Mouse (Mus musculus): Measurements from ENCODE around the gene Atg10.
A peak's percentile ranks its signal among the peaks of the same experiment; 100 is the strongest.

The Atg10 gene

GRCm38 (mm10) chr13:91171766-91172491 lies 51.8 kb downstream of the Atg10 start:
- DNase-seq = no peak

GRCm38 (mm10) chr13:91171205-91171604 lies 52.6 kb downstream of the Atg10 start:
- DNase-seq = no peak

DNA sequence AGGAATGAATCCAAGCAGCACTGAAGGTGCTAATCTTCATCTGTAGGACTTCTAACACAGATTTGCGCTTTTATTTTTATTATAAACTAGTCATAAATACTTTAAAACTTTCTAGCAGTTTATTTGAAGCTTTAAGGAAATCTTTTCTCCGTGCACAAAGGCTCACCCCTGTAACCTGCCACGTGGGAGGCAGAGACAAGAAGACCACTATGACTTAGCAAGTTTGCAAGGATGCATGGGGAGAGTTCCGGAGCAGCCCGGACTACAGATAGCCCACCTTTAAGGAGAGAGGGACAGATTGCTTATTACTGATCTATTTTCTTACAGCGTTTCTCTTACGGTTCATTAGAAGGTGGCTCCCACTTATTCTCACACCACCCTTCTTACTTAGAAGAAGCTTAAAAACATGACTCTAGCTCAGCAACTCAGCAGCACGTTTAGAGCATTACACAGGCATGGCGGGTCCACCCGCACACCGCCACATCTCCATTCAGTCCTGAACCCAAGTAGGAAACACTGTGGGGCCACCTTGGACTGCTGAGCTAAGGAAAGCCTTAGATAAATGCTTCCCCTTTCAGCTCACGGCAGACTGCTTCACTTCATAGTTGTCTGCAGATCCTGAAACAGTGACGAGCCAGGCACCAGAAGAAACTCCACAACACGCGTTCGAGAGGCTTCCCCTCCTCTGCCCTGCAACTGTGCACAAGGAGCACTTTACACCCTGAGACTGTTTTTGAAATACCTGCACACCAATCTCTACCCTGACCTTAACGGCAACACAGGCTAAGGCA lies 54.0 kb downstream of the Atg10 start:
- DNase-seq = no peak

GRCm38 (mm10) chr13:91168486-91168885 lies 55.3 kb downstream of the Atg10 start:
- no peak for DNase-seq

DNA sequence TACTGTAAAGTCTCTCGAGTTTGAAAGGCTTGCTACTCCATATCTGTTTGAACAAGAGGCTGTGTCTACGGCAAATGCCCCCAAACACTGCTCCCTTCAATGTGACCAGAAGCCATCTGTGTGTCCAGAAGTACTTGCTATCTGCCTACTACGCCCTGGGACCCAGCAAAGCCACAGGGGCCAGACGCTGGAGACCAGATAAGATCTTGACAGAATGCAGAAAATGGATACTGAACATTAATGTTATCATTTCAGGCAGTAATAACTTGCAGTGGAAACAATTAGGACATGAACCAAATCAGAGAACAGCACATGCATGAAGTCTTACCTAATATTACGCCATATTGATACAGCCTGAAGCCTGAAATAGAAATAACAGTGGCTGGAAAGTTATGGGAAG lies 56.2 kb downstream of the Atg10 start:
- no peak for DNase-seq

- DNase-seq = no peak
Observed at GRCm38 (mm10) chr13:91166286-91166685, 57.5 kb downstream of the Atg10 start.

DNA sequence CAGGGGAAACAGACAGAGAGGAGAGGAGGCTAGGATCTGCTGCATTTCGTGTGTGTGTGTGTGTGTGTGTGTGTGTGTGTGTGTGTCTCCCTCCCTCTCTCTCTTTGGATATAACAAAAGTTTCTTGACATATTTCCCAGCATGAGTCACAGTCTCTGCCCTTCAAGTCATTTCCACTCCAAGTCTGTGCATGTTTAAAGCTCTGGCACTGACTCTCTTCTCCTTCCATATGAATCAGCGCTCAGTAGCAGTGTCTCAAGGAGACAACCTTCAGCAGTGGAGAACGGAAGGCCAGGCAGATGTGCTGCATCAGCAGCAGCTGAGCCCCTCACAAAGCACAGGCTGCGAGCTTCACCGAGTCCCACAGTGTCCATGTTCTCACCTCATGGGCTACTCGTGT lies 58.6 kb downstream of the Atg10 start:
- DNase-seq = no peak

- peak; percentile 25 to 58 for DNase-seq
Observed at GRCm38 (mm10) chr13:91163292-91163691, 60.5 kb downstream of the Atg10 start.

GRCm38 (mm10) chr13:91162452-91162851 lies 61.3 kb downstream of the Atg10 start:
- DNase-seq = peak; percentile 57 to 70

DNA sequence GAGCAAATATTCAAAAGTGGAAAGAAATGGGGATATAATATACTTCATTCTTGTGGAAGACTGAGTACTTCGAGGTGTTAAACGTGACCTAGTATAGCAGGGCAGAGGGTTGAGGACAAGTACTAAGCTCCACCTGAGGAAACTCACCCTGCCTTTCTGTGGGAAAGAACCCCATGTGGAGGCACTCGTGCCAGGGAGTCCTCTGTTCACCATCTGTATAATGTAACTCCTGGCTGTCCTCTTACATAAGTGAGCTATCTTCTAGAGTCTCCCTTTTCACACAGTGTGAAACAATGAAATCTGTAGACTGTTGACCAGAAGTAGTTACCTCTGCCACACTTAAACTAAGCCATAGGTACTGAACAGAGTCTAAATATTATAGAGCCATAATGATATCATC lies 63.2 kb downstream of the Atg10 start:
- no peak for DNase-seq

DNA sequence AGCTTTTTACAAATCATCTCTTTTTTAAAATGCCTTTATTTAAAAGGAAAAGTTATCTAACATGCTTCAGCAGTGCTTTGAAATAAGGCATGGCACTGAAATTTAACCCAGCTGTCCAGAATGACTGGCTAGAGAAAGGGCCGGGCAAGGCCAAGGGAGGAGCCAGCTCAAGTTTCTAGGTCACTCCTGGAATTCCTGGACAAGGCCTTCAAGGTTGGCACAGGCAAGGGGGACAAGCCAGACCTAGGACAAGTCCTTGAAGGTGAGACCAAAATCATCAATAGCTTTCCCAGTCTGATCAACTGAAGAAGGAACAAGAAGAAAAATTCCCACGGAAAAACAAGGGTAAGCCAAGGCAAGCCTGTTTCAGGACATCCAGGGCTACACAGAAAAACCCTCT lies 63.9 kb downstream of the Atg10 start:
- no peak for DNase-seq

- no peak for DNase-seq
Observed at GRCm38 (mm10) chr13:91157941-91158340, 65.8 kb downstream of the Atg10 start.

DNA sequence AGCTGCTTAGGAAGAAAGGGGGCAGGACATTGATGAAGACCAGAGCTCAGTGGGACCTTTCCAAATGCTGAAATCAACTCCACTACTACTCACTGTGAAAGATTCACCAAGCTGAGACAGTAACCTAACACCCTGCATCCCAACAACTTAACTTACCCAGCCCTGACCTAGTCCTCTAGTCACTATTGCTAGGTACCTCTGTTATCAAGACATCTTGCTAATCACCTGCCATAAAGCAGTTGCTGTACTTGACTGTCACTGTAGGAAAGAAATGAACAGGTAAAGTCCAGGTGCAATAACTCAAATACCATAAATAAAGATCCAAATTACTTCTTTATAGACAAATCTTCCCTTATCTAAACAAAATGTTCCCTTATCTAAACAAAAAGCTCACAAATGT lies 66.3 kb downstream of the Atg10 start:
- no peak for DNase-seq

DNA sequence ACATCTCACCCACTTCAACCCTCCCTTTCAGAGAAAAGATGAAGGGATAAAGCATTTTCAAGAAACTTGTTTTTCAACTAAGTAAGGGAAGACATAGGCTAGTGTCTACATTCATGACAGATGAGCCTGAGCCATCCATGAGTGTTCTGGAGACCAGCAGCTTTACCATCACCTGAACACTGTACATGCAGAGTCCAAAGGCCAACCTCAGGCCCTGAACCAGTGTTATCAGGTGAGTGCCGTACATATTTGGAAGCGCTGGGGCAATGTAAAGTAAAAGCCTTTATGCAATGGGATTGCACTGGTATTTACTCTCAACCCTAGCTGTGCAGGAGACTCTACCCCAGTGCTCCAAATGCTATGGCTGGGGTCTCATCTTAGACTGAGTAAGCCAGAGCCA lies 66.8 kb downstream of the Atg10 start:
- DNase-seq = no peak

- no peak for DNase-seq
Observed at GRCm38 (mm10) chr13:91156308-91156707, 67.5 kb downstream of the Atg10 start.

GRCm38 (mm10) chr13:91155429-91156207 lies 68.2 kb downstream of the Atg10 start:
- no peak for DNase-seq

- DNase-seq = no peak
Observed at GRCm38 (mm10) chr13:91154622-91155021, 69.1 kb downstream of the Atg10 start.

GRCm38 (mm10) chr13:91136337-91136736 lies 87.4 kb downstream of the Atg10 start:
- DNase-seq = no peak

GRCm38 (mm10) chr13:91133334-91133890 lies 90.4 kb downstream of the Atg10 start:
- DNase-seq = no peak

DNA sequence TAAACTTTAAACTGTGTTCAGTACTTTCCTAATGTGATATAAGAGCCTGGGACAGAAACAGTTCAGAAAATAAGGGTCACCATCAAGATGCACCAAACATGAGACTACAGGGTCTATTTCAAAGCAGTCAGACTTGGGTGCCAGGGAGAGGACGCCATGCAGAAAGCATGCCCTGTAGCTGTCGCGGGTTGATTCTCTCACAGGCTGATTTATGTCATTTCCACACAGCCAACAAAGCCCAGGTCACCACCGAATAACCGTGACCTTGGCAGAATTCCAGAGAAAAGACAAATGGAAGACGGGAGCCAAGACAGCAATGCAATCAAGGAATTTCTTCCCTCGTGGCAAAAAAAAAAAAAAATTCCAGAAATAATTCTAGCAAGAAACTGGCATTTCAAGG lies 94.7 kb downstream of the Atg10 start:
- peak; percentile 18 to 36 for DNase-seq

DNA sequence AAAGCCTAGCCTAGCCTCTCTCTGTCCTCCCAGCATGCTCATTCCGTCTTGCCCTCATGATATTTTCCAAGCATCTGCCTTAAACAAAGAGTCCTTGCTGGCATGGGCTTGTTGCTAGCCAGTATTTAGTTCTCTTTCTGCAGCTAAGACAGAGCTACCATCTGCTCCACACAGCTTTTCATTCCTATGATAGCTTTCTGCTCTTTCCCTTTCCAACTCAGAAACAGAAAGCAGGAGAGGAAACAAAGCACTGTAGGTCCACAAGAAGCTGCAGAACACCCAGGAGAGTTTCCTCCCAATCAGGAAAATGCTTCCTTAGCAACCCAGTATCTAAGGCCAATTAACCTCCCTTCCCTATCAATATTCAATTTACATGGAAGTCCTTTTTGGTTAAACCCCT lies 95.2 kb downstream of the Atg10 start:
- no peak for DNase-seq

DNA sequence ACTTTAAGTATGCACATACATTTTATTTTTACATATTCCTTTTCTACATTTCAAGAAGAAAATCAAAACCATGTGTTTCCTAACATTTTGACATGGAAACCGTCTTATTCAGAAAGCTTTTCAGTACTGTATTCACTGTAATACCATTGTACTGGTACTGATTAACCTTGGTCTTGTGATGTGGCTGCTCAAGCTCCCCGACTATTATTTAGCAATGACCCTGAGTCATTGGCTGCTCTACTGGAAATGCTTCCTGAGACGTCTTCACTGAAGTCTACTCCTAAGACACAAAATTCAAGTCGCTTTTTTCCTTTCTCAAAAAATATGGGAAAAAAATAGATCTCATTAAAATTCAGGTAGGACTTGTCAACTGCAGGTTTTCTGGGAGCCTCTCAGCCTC lies 105.6 kb downstream of the Atg10 start:
- no peak for DNase-seq

DNA sequence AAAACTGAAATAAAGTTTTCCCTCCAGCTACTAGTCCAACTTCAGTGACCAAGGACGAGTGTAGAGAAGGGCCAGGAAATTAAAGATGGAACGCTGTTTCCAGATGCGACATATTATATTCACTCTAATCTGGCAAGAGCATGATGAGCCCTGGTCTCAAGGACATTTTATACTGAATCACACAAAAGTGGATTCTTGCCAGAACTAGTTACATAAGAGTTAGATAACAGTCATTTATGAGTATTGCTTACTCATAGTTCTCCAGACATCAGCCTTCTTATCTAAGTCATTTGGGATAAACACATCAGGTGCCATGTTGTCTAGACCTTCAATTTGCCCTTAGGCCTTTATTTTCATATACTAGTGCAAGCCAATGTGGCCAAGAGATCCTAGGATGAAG lies 108.9 kb downstream of the Atg10 start:
- DNase-seq = no peak
